Comparison of ENCODE assay signal across 8 mouse cellular contexts in genomic region chr12:29789319-29790050, GRCm38 (mm10).
DNase-seq lines count a peak whose midpoint lies in the region; ATAC-seq and TF ChIP-seq lines count a peak whose summit lies in the region.

No protein-coding gene starts in this region.

- no peak for TF ChIP-seq CTCF in cerebellum, adult 2 months (IDR thresholded peaks at IDR 0.05; ENCODE audit: borderline replicate concordance, insufficient read depth, low read depth, low read length)
- TF ChIP-seq CTCF in gastrocnemius, adult 2 months (IDR thresholded peaks at IDR 0.05), result no peak

- H3K4me1 ChIP-seq in heart, embryonic 16.5 days (ENCODE audit: control insufficient read depth, insufficient read depth, low read length), result peaks cover 5% of the 10 kb centered on the region
- H3K4me1 ChIP-seq in cerebellum, adult 2 months (ENCODE audit: control insufficient read depth, insufficient read depth, low read length), result peaks cover 6% of the 10 kb centered on the region; the same call in 1 of the 2 replicates
- H3K4me1 ChIP-seq in neural tube, embryonic 15.5 days, result peaks cover 43% of the 10 kb centered on the region

- no peak for TF ChIP-seq POLR2A in cerebellum, adult 2 months (IDR thresholded peaks at IDR 0.05; ENCODE audit: borderline replicate concordance, insufficient read depth, low read length)

- H3K36me3 ChIP-seq in heart, embryonic 16.5 days (ENCODE audit: control insufficient read depth, insufficient read depth), result no peaks in the 10 kb centered on the region
- H3K36me3 ChIP-seq in neural tube, embryonic 15.5 days, result peaks cover 1% of the 10 kb centered on the region; the same call in 1 of the 2 replicates

- no peak overlapping the region for H3K4me3 ChIP-seq in heart, embryonic 16.5 days (ENCODE audit: low read length)
- H3K4me3 ChIP-seq in cerebellum, adult 2 months (replicated peaks; ENCODE audit: insufficient read depth, low read depth, low read length), result no peak overlapping the region
- no peak overlapping the region for H3K4me3 ChIP-seq in neural tube, embryonic 15.5 days (replicated peaks)
- H3K4me3 ChIP-seq in gastrocnemius, adult 2 months, result no peak overlapping the region

- H3K27ac ChIP-seq in heart, embryonic 16.5 days (ENCODE audit: low read length), result 0 out of 2 replicates have a peak overlapping the region, but pooled peaks have one; percentile 52
- H3K27ac ChIP-seq in cerebellum, adult 2 months (ENCODE audit: insufficient read depth, low read length), result no peak overlapping the region
- peak overlapping the region; percentile 83 for H3K27ac ChIP-seq in neural tube, embryonic 15.5 days (replicated peaks)
- H3K27ac ChIP-seq in gastrocnemius, adult 2 months, result no peak overlapping the region

- H3K9ac ChIP-seq in heart, embryonic 16.5 days (ENCODE audit: low read length), result no peak overlapping the region
- H3K9ac ChIP-seq in neural tube, embryonic 15.5 days (replicated peaks), result peak overlapping the region; percentile 24; the same call in 1 of the 2 replicates

- intact Hi-C loops in heart, postnatal 25 days (cut with DNase I), result no loop called here
- intact Hi-C loops in gastrocnemius, adult 2 months (cut with DNase I), result no loop called here

- peak; percentile 75 for ATAC-seq in heart, embryonic 16.5 days (replicated peaks; ENCODE audit: extremely low read depth, insufficient read depth, low FRiP score)
- peak; percentile 91 for ATAC-seq in neural tube, embryonic 15.5 days (ENCODE audit: low FRiP score)
- no peak for ATAC-seq in erythroblast, adult 5-6 weeks (replicated peaks; ENCODE audit: low FRiP score, poor library complexity, severe bottlenecking)

- H3K27me3 ChIP-seq in heart, embryonic 16.5 days (ENCODE audit: control insufficient read depth, insufficient read depth, low read length), result no peaks in the 10 kb centered on the region; the same call in 1 of the 2 replicates
- no peaks in the 10 kb centered on the region for H3K27me3 ChIP-seq in cerebellum, adult 2 months (ENCODE audit: control insufficient read depth, insufficient read depth, low read length)
- no peaks in the 10 kb centered on the region for H3K27me3 ChIP-seq in neural tube, embryonic 15.5 days (replicated peaks)

- H3K9me3 ChIP-seq in heart, embryonic 16.5 days (replicated peaks; ENCODE audit: control insufficient read depth, low read length), result no peaks in the 10 kb centered on the region
- H3K9me3 ChIP-seq in neural tube, embryonic 15.5 days (replicated peaks), result no peaks in the 10 kb centered on the region

- H3K4me2 ChIP-seq in heart, embryonic 16.5 days (ENCODE audit: low read depth, low read length), result no peak overlapping the region; the same call in 1 of the 2 replicates
- H3K4me2 ChIP-seq in neural tube, embryonic 15.5 days, result peak overlapping the region; percentile 40

- no peak for DNase-seq in heart, postnatal 25 days (ENCODE audit: low spot score)
- peak; percentile 37 to 69 for DNase-seq in cerebellum, adult 2 months
- DNase-seq in frontal cortex, postnatal 10 days (ENCODE audit: low spot score in 2 of 2), result peak; percentile 76 to 85
- peak; percentile 73 to 78 for DNase-seq in layer of hippocampus, postnatal 36 days
- no peak for DNase-seq in gastrocnemius, adult 2 months

- 42% methylated on average over 16 of the region's 16 CpGs for WGBS in heart, embryonic 16.5 days
- WGBS in cerebellum, adult 2 months, result 52% methylated on average over 16 of the region's 16 CpGs
- 8% methylated on average over 16 of the region's 16 CpGs for WGBS in neural tube, embryonic 15.5 days

Comparison
In these comparisons a context has a peak if more than half of its experiments do, and no peak if none do; other contexts are left out.
1. H3K27ac ChIP-seq: peak in heart, embryonic 16.5 days (single experiment) and neural tube, embryonic 15.5 days (single experiment); none in cerebellum, adult 2 months (single experiment) and gastrocnemius, adult 2 months (single experiment).
2. DNase-seq: peak in cerebellum, adult 2 months (2 of 2), frontal cortex, postnatal 10 days (2 of 2) and layer of hippocampus, postnatal 36 days (2 of 2); none in heart, postnatal 25 days (single experiment) and gastrocnemius, adult 2 months (single experiment).